Mouse (Mus musculus): ENCODE measurements at regions not wholly inside any gene's neighbourhood (a gene's known extent, or its start where the extent isn't known, plus 50 kb on each side); places are given as distances from the start of the nearest gene placed in this dataset.

GRCm38 (mm10) chr12:70543299-70543698, 90.4 kb downstream of the Tmx1 start:
- TF ChIP-seq POLR2A (IDR thresholded peaks at IDR 0.05; ENCODE audit: borderline replicate concordance, control insufficient read depth, low read depth, low read length), result no peak
- TF ChIP-seq CTCF (IDR thresholded peaks at IDR 0.05; ENCODE audit: control insufficient read depth, insufficient read depth, low read length), result no peak
